Mouse (Mus musculus) heart, adult 2 months (tissue): ENCODE results near the gene Entpd3.

ENCODE experiments used
- CTCF ChIP-seq: fragments of 200-600 bp; IDR thresholded peaks from 2 replicates; pipeline ENCODE4 v1.8.1; 2022; ENCODE audit warnings: antibody characterized with exemption, mild to moderate bottlenecking, moderate library complexity
- EP300 ChIP-seq: fragments of 200-500 bp; IDR thresholded peaks from 2 replicates; pipeline ENCODE4 v1.6.1; 2011; ENCODE audit warnings: low read depth, low read length, control low read depth; ENCODE audit not compliant: insufficient read depth
- POLR2A ChIP-seq: fragments of 200-500 bp; IDR thresholded peaks from 2 replicates; pipeline ENCODE4 v1.6.1; 2011; ENCODE audit warnings: mild to moderate bottlenecking, low read depth, low read length, control low read depth; ENCODE audit not compliant: insufficient read depth

GRCm38 (mm10) chr9:120595306-120595705, 55.7 kb downstream of the Entpd3 start:
- TF ChIP-seq CTCF: no peak
- TF ChIP-seq EP300: no peak
- no peak for TF ChIP-seq POLR2A
